Mouse (Mus musculus): ENCODE measurements around the gene Zhx3.

- TF ChIP-seq CTCF (IDR thresholded peaks at IDR 0.05) (no peak), POLR2A (IDR thresholded peaks at IDR 0.05; ENCODE audit: insufficient read depth, low read depth, low read length) (no peak)
These were observed 116.1 kb downstream of the Zhx3 start for GRCm38 (mm10) chr2:160756583-160757203.
